Mouse (Mus musculus) MEL (cell line): ENCODE measurements around the gene Elf3. TPM values are rescaled to one million over a fixed set of nuclear protein-coding genes. Genes with fewer than 3 reads are reported as not detected.

ENCODE experiments used
- DNase-seq: peaks from one replicate; pipeline ENCODE4 v3.0.0; 2011; ENCODE audit warnings: low read depth, low spot score
- H3K27ac ChIP-seq: 2 replicates; pipeline ENCODE4 v1.5.1; 2012; ENCODE audit warnings: low read depth, mild to moderate bottlenecking, control low read depth, low read length, moderate library complexity; ENCODE audit not compliant: control insufficient read depth
- H3K27me3 ChIP-seq, 2 experiments: fragments of 150-350 bp in 1 of 2; sonication (generic) in 1 of 2; 2 replicates each; pipeline ENCODE4 v1.6.1; 2012; ENCODE audit warnings: low read length in 2 of 2, mild to moderate bottlenecking in 2 of 2, improper control_type of control experiment in 1 of 2, moderate library complexity in 1 of 2; ENCODE audit not compliant: insufficient read depth in 2 of 2, control insufficient read depth in 1 of 2
- H3K36me3 ChIP-seq, 2 experiments: 2 replicates each; pipeline ENCODE4 v1.6.1; 2012 to 2014; ENCODE audit warnings: low read length in 2 of 2, improper control_type of control experiment in 1 of 2, inconsistent platforms in 1 of 2, mild to moderate bottlenecking in 1 of 2; ENCODE audit not compliant: insufficient read depth in 2 of 2, control insufficient read depth in 1 of 2
- H3K4me1 ChIP-seq, 2 experiments: fragments of 150-350 bp in 1 of 2; sonication (generic) in 1 of 2; 2 replicates each; pipeline ENCODE4 v1.6.1; 2012; ENCODE audit warnings: low read length in 2 of 2, improper control_type of control experiment in 1 of 2, mild to moderate bottlenecking in 1 of 2; ENCODE audit not compliant: insufficient read depth in 2 of 2, control insufficient read depth in 1 of 2
- H3K4me3 ChIP-seq, 2 experiments: fragments of 150-350 bp in 1 of 2; sonication (generic) in 1 of 2; 2 replicates each; pipeline ENCODE4 v1.5.1; 2012; ENCODE audit warnings: low read depth in 2 of 2, low read length in 2 of 2, mild to moderate bottlenecking in 2 of 2, moderate library complexity in 2 of 2, control low read depth in 1 of 2, improper control_type of control experiment in 1 of 2; ENCODE audit not compliant: control insufficient read depth in 1 of 2, insufficient read depth in 1 of 2
- H3K79me2 ChIP-seq: 2 replicates; pipeline ENCODE4 v1.6.1; 2012; ENCODE audit warnings: mild to moderate bottlenecking, low read length, moderate library complexity; ENCODE audit not compliant: control insufficient read depth, poor library complexity, insufficient read depth
- H3K9ac ChIP-seq: 2 replicates; pipeline ENCODE4 v1.6.1; 2012; ENCODE audit warnings: low read depth, mild to moderate bottlenecking, control low read depth, low read length, moderate library complexity; ENCODE audit not compliant: control insufficient read depth, poor library complexity, severe bottlenecking
- H3K9me3 ChIP-seq: fragments of 150-350 bp; sonication (generic); replicated peaks from 2 replicates; pipeline ENCODE4 v1.6.1; 2012; ENCODE audit warnings: mild to moderate bottlenecking, low read length, improper control_type of control experiment, moderate library complexity; ENCODE audit not compliant: insufficient read depth
- BHLHE40 ChIP-seq: IDR thresholded peaks from 2 replicates; pipeline ENCODE4 v1.6.1; 2012; ENCODE audit warnings: low read depth, mild to moderate bottlenecking, inconsistent platforms, low read length, improper control_type of control experiment, borderline replicate concordance
- E2F4 ChIP-seq: IDR thresholded peaks from 2 replicates; pipeline ENCODE4 v1.6.1; 2011; ENCODE audit warnings: low read depth, low read length, improper control_type of control experiment, borderline replicate concordance
- ELF1 ChIP-seq: IDR thresholded peaks from 2 replicates; pipeline ENCODE4 v1.6.1; 2014; ENCODE audit warnings: low read depth, mild to moderate bottlenecking, inconsistent platforms, low read length, improper control_type of control experiment, moderate library complexity
- JUND ChIP-seq: IDR thresholded peaks from 2 replicates; pipeline ENCODE4 v1.6.1; 2011; ENCODE audit warnings: low read depth, mild to moderate bottlenecking, improper control_type of control experiment, low read length
- MAFK ChIP-seq: IDR thresholded peaks from 2 replicates; pipeline ENCODE4 v1.6.1; 2011; ENCODE audit warnings: low read depth, mild to moderate bottlenecking, low read length, improper control_type of control experiment, borderline replicate concordance
- MEF2A ChIP-seq: IDR thresholded peaks from 2 replicates; pipeline ENCODE4 v1.6.1; 2014; ENCODE audit warnings: low read depth, mild to moderate bottlenecking, inconsistent platforms, low read length, improper control_type of control experiment; ENCODE audit not compliant: poor library complexity, insufficient replicate concordance, severe bottlenecking; ENCODE audit errors: extremely low read depth
- MXI1 ChIP-seq: IDR thresholded peaks from 2 replicates; pipeline ENCODE4 v1.6.1; 2011; ENCODE audit warnings: mild to moderate bottlenecking, low read depth, low read length, improper control_type of control experiment
- MYB ChIP-seq: IDR thresholded peaks from 2 replicates; pipeline ENCODE4 v1.6.1; 2011; ENCODE audit warnings: mild to moderate bottlenecking, low read depth, low read length, improper control_type of control experiment
- MYC ChIP-seq: IDR thresholded peaks from 2 replicates; pipeline ENCODE4 v1.6.1; 2011; ENCODE audit warnings: low read depth, mild to moderate bottlenecking, low read length, improper control_type of control experiment, moderate library complexity
- NELFE ChIP-seq: IDR thresholded peaks from 2 replicates; pipeline ENCODE4 v1.6.1; 2011; ENCODE audit warnings: low read depth, low read length, improper control_type of control experiment
- NRF1 ChIP-seq: IDR thresholded peaks from 2 replicates; pipeline ENCODE4 v1.6.1; 2014; ENCODE audit warnings: low read depth, mild to moderate bottlenecking, inconsistent platforms, low read length, improper control_type of control experiment, moderate library complexity; ENCODE audit not compliant: poor library complexity, insufficient read depth, severe bottlenecking
- POLR2AphosphoS2 ChIP-seq: IDR thresholded peaks from 2 replicates; pipeline ENCODE4 v1.6.1; 2011; ENCODE audit warnings: low read length, improper control_type of control experiment
- SIN3A ChIP-seq: IDR thresholded peaks from 2 replicates; pipeline ENCODE4 v1.6.1; 2012; ENCODE audit warnings: low read length, improper control_type of control experiment, inconsistent platforms
- SMC3 ChIP-seq: IDR thresholded peaks from 2 replicates; pipeline ENCODE4 v1.6.1; 2011; ENCODE audit warnings: low read depth, low read length, improper control_type of control experiment
- TCF12 ChIP-seq: IDR thresholded peaks from 2 replicates; pipeline ENCODE4 v1.6.1; 2014; ENCODE audit warnings: low read depth, mild to moderate bottlenecking, inconsistent platforms, low read length, improper control_type of control experiment, moderate library complexity
- USF1 ChIP-seq: IDR thresholded peaks from 2 replicates; pipeline ENCODE4 v1.6.1; 2014; ENCODE audit warnings: low read depth, mild to moderate bottlenecking, inconsistent platforms, low read length, improper control_type of control experiment, moderate library complexity
- ZC3H11A ChIP-seq: IDR thresholded peaks from 2 replicates; pipeline ENCODE4 v1.6.1; 2012; ENCODE audit warnings: low read depth, mild to moderate bottlenecking, inconsistent platforms, low read length, improper control_type of control experiment
- ZKSCAN1 ChIP-seq: IDR thresholded peaks from 2 replicates; pipeline ENCODE4 v1.6.1; 2012; ENCODE audit warnings: low read depth, mild to moderate bottlenecking, inconsistent platforms, low read length, improper control_type of control experiment, moderate library complexity
- ZMIZ1 ChIP-seq: IDR thresholded peaks from 2 replicates; pipeline ENCODE4 v1.6.1; 2012; ENCODE audit warnings: low read depth, mild to moderate bottlenecking, inconsistent platforms, low read length, improper control_type of control experiment, moderate library complexity
- polyA plus RNA-seq, 2 experiments: library from polyadenylated mRNA; stranded (reverse) in 1 of 2; unstranded in 1 of 2; fragments of >175 nt in 1 of 2; fragments of >200 nt in 1 of 2; gene quantifications; 2 replicates each; pipeline versions ENCODE4 v1.2.1 to v1.2.4; 2012; ENCODE audit warnings: low replicate concordance in 2 of 2, low read depth in 1 of 2; ENCODE audit not compliant: insufficient read length in 2 of 2, insufficient read depth in 1 of 2, missing spikeins in 1 of 2
- total RNA-seq: library from RNA; depleted of rRNA; stranded (reverse); fragments of 300-350 nt; gene quantifications from 2 replicates; pipeline ENCODE4 v1.2.3, GENCODE M21; 2012

Gene Elf3
- total and polyA plus RNA-seq, 3 experiments, result not detected

GRCm38 (mm10) chr1:135227339-135227950, 30.9 kb downstream of the Elf3 start:
- DNase-seq, result no peak
- no peak overlapping the region for H3K4me3 ChIP-seq
- no peak overlapping the region for H3K9ac ChIP-seq
- H3K4me1 ChIP-seq, result no peaks in the 10 kb centered on the region
- no peaks in the 10 kb centered on the region for H3K79me2 ChIP-seq
- no peaks in the 10 kb centered on the region for H3K36me3 ChIP-seq
- no peaks in the 10 kb centered on the region for H3K9me3 ChIP-seq
- H3K27ac ChIP-seq, result no peak overlapping the region
- H3K27me3 ChIP-seq, result peaks cover 6 to 14% of the 10 kb centered on the region in 2 experiments
- TF ChIP-seq MAFK, result no peak
- no peak for TF ChIP-seq ZMIZ1
- no peak for TF ChIP-seq MYB
- TF ChIP-seq MXI1, result no peak
- TF ChIP-seq TCF12, result no peak
- no peak for TF ChIP-seq ELF1
- no peak for TF ChIP-seq NELFE
- TF ChIP-seq NRF1, result no peak
- no peak for TF ChIP-seq ZC3H11A
- TF ChIP-seq BHLHE40, result no peak
- no peak for TF ChIP-seq POLR2AphosphoS2
- TF ChIP-seq SMC3, result no peak

GRCm38 (mm10) chr1:135224981-135225604, 33.3 kb downstream of the Elf3 start:
- no peak for DNase-seq
- H3K27ac ChIP-seq, result no peak overlapping the region
- H3K79me2 ChIP-seq, result no peaks in the 10 kb centered on the region
- H3K9ac ChIP-seq, result no peak overlapping the region
- H3K9me3 ChIP-seq, result no peaks in the 10 kb centered on the region
- TF ChIP-seq ELF1 (no peak), JUND (no peak)
- TF ChIP-seq, all 39 proteins: peak for 0
- peaks cover 6 to 14% of the 10 kb centered on the region in 2 experiments for H3K27me3 ChIP-seq
- no peaks in the 10 kb centered on the region for H3K36me3 ChIP-seq
- no peak overlapping the region for H3K4me3 ChIP-seq
- H3K4me1 ChIP-seq, result no peaks in the 10 kb centered on the region

GRCm38 (mm10) chr1:135224147-135224546, 34.2 kb downstream of the Elf3 start:
- H3K79me2 ChIP-seq, result no peaks in the 10 kb centered on the region
- DNase-seq, result no peak
- H3K9me3 ChIP-seq, result no peaks in the 10 kb centered on the region
- no peak overlapping the region for H3K27ac ChIP-seq
- H3K9ac ChIP-seq, result no peak overlapping the region
- no peak overlapping the region for H3K4me3 ChIP-seq
- H3K27me3 ChIP-seq, result peaks cover 6 to 11% of the 10 kb centered on the region in 2 experiments
- no peaks in the 10 kb centered on the region for H3K4me1 ChIP-seq
- no peaks in the 10 kb centered on the region for H3K36me3 ChIP-seq
- no peak for TF ChIP-seq JUND
- TF ChIP-seq ZKSCAN1, result no peak
- no peak for TF ChIP-seq TCF12
- no peak for TF ChIP-seq MEF2A
- TF ChIP-seq SIN3A, result no peak
- no peak for TF ChIP-seq E2F4
- no peak for TF ChIP-seq USF1
- TF ChIP-seq MYC, result no peak
